Mouse (Mus musculus) heart, adult 2 months (tissue): ENCODE data around the gene Ccdc62.

ENCODE experiments used
- CTCF ChIP-seq: fragments of 200-600 bp; IDR thresholded peaks from 2 replicates; pipeline ENCODE4 v1.8.1; 2022; ENCODE audit warnings: antibody characterized with exemption, mild to moderate bottlenecking, moderate library complexity
- POLR2A ChIP-seq: fragments of 200-500 bp; IDR thresholded peaks from 2 replicates; pipeline ENCODE4 v1.6.1; 2011; ENCODE audit warnings: mild to moderate bottlenecking, low read depth, low read length, control low read depth; ENCODE audit not compliant: insufficient read depth

GRCm38 (mm10) chr5:123986925-123987324, 56.4 kb downstream of the Ccdc62 start:
- TF ChIP-seq POLR2A (no peak), CTCF (no peak)
